Mouse (Mus musculus) embryonic fibroblast, embryonic 13.5 days (primary cell): Measurements from ENCODE around the gene Npsr1.

Experiments
- CTCF ChIP-seq: IDR thresholded peaks from 2 replicates; pipeline ENCODE4 v1.5.1; 2011; ENCODE audit warnings: mild to moderate bottlenecking, control low read depth, low read length, moderate library complexity, borderline replicate concordance; ENCODE audit not compliant: insufficient read depth
- POLR2A ChIP-seq: IDR thresholded peaks from 2 replicates; pipeline ENCODE4 v1.6.1; 2011; ENCODE audit warnings: low read depth, mild to moderate bottlenecking, control low read depth, low read length, moderate library complexity

- TF ChIP-seq CTCF: no peak
- no peak for TF ChIP-seq POLR2A
Observed at GRCm38 (mm10) chr9:24285419-24285818, 187.6 kb downstream of the Npsr1 start.
